Mouse (Mus musculus): ENCODE results near the gene Slc4a1.
"Not testable (repeated sequence)": the region's sequence is repeated elsewhere in the genome, so short reads cannot be mapped to it uniquely, and the experiment has no call there.

Gene Slc4a1

GRCm38 (mm10) chr11:102366103-102366502, at the start of gene Slc4a1:
Gene Slc4a1, minus strand, starts transcription at chr11:102366203.
- not testable (repeated sequence) for DNase-seq (ENCODE audit: low read depth, low spot score)

DNA sequence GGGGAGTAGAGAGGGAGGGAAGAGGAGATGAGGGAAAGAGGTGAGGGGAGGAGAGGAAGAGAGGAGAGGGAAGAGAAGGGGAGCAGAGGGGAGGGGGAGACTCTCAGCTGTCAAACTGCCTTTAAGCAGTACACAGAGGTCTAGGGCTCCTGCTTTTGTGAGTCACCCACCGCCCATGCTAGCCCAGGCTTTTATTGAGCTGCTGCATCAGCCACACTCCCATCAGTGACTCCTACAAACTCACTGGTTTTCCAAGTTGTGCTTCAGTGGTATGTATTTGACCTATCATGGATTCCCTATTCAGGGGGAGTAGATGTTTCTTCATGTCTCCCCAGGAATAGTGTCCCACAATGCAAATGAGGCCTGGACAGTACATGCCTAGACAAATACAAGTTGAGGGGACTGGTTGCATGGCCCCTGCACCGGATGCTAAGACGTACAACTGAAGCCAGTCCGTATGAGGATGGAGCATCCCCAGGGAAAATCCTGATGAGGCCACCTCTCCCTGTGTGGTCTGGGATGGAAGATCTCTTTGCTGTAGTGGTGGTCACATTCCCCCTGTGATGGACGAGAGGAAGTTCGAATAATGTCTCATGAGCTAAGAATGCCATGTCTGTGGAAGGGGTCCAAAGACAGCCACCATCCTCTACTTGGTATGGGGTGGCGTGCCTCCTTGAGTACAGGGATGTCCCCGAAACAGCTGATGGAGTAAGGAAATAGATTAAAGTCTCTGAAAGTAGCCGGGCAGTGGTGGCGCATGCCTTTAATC, 49.2 kb upstream of the Slc4a1 start:
- DNase-seq (ENCODE audit: low read depth, low spot score) = no peak

GRCm38 (mm10) chr11:102413059-102413458, 47.1 kb upstream of the Slc4a1 start:
- DNase-seq (ENCODE audit: low read depth, low spot score) = no peak

DNA sequence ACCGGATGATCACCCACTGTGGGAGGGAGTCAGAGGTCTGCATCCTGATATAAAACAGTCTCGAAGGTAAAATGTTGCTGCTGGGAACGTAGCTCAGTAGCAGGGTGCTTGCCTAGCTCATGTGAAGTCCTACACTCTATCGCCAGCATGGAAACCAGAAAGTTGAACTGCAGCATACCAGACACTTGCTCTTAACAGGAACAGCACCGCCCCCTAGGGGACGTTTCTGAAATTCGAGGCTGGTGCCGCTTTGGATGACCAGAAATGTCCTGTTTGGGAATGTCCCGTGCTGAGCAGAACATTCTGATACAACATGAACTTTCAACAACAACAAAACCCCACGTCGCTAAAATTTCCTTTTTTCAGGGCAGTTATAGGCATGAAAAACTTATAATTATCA, 45.7 kb upstream of the Slc4a1 start:
- DNase-seq (ENCODE audit: low read depth, low spot score) = peak; percentile 92

DNA sequence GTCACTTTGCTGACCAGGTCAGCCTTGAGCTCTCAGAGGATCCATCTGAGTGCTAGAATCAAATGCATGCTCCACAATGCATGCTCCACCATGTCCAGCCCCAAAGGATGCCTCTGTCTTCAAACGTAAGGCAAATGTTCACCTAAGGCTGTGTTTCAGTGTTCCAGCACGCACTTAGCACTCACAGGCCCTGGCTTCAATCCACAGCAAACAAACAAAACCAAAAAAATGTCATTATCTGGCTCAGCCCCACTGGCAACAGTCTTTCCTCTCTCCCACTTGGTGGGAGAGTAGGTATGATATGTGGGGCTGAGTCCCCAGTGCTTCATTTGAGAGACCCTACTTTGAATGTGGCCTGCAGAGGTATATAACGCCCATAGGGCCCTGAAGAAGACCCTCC, 45.1 kb upstream of the Slc4a1 start:
- no peak for DNase-seq (ENCODE audit: low read depth, low spot score)

DNA sequence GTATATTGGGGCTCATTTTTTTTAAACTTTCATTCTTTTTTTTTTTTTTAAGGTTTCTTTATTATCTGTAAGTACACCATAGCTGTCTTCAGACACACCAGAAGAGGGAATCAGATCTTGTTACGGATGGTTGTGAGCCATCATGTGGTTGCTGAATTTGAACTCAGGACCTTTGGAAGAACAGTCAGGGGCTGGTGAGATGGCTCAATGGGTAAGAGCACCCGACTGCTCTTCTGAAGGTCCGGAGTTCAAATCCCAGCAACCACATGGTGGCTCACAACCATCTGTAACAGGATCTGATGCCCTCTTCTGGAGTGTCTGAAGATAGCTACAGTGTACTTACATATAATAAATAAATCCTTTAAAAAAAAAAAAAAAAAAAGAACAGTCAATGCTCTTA, 44.3 kb upstream of the Slc4a1 start:
- DNase-seq (ENCODE audit: low read depth, low spot score) = not testable (repeated sequence)

- DNase-seq (ENCODE audit: low read depth, low spot score) = no peak
Measured at GRCm38 (mm10) chr11:102409795-102410330, 43.9 kb upstream of the Slc4a1 start.

GRCm38 (mm10) chr11:102408888-102409794, 43.1 kb upstream of the Slc4a1 start:
- DNase-seq (ENCODE audit: low read depth, low spot score) = no peak

DNA sequence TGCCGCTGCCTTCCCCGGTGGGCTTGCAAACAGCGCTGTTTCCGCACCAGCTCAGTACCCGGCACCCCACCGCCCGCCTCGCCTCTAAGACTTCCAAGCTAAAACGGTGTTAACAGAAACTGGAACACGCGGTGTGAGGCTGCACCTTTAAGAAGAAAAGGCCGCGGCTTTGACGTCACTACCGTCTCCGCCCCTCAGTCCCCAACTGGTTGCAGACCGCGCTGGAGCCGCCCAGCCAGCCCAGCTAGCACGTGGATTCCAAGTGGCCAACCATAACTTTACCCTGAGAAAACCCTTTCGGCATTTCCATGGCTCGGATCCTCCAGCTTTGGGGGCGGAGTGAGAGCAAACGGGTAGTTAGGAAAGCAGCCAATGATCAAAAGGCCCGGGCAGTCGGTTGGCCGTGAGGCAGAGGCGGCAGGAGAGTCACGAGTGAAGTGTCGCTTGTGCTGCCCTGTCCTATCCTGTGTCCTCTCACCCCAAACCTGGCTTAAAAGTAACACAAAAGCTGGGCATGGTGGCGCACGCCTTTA, 42.4 kb upstream of the Slc4a1 start:
- peak; percentile 99 for DNase-seq (ENCODE audit: low read depth, low spot score)

DNA sequence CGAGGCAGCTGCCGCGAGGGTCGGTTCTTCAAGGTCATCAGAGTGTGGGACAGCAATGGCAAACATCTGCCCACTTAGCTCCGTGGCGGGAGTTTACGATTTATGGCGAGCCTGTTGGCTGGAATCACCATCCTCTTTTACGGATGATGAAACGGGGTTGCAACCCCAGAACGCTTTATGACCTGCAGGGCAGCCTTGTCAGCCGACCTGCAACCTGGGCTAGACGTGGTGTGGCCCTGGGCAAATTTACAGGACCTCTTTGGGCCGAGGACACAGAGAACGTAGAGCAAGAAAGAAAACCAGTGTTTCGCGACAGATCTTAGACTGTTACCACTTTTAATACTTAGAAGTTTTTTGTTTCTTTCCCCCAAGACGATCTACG, 41.8 kb upstream of the Slc4a1 start, which contains the start of gene Slc25a39:
Gene Slc25a39 (minus strand): TSS at position 113 of the 382 bp plus-strand sequence.
- DNase-seq (ENCODE audit: low read depth, low spot score) = no peak

DNA sequence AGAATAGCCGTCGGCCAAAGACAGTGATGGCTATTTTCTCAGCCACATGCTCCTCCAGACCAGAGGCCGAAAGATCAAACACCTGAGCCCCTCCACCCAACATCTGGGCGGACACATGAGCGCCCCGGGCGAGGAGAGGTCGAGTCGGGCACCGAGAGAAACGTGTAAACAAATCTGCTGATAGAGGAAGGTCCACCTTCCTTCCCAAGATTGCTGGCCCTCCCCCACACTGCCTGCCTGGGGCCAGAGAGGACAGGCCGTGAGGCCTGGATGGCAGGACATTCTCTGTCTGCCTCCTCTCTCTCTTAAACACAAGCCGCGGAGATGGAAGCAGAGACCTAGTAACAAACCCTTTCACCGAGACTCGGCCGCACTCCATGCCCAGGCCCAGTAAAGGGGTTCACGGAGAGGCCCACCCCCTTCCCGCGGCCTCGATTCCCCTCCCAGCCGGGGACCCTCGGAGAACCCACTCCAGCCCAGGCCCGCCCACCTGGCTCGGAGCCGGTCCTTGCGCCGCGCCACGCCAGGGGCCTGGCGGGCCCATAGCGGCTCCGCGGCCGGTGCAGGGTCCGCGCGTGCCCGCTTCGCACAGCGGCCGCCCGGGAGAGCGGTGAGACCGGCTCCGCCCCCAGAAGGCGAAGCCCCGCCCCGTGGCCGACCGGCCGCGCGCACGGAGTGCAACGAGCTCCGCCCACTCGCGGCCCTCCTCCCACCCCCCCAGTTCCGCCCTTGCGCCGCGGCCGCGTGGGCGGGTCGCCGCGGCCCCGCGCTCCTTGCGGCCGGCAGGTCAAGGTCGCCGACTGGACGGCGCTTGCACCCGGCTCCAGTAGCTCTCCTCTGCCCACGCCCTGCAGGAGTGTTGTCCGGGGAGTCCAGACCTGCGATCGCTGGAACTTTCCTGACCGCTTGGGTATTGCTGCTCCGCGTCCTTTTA, 41.2 kb upstream of the Slc4a1 start:
- peak; percentile 94 for DNase-seq (ENCODE audit: low read depth, low spot score)

DNA sequence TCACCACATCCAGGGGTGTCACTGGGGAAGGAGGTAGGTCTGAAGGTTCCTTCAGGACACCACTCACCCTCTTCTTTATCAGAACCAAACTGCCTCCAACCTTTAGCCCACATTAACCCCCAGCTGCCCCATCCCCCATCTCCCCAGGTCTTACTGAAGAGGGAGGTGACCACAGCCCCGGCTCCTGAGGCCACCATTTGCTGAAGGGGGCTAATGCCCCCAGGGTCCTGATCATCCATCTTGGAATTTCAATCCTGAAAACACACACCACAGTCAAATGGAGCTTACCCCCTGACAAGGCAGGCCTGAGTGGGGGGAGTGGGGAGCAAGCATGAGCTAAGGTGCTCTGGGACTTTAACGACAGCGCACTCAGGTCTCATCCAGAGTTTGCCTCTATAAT, 40.4 kb upstream of the Slc4a1 start:
- no peak for DNase-seq (ENCODE audit: low read depth, low spot score)

- DNase-seq (ENCODE audit: low read depth, low spot score) = no peak
Measured at GRCm38 (mm10) chr11:102405544-102406285, 39.7 kb upstream of the Slc4a1 start.

DNA sequence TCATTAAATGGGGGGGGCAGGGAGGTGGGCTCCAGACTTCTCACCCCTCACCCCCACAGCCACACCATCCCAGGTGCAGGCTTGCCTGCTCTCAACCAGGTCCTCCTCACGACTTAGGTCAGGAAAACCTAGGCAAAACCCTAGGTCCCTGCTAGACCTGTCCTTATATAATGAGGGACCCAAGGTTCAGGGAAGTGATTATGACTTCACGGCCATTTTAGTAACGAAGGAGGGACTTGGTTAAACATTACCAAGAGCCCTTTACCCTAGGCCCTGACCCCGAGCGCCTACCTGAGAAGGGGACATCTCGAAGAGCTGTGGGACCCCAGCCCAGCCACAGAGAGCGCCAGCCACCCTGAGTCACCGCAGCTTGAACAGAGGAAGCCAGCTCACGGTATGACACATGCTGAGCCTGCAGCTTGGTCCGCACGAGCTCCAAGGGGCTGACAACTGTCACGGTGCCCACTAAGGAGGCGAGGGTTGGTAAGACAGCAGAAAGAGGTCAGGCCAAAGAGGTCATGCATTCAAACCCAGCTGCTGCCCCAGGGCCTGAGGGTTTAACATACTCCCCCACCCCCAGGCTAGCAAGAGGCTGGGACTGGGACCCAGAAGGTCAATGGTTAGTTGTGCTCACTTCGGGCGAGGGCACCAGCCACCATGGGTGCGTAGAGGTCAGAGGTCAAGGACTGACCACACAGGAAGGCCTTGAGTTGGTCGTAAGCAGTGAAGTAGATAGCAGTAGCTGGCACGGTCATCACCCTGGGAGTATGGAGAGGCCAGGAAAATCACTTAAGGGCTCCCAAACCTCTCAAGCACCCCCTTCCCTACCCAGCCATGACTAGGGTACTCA, 38.4 kb upstream of the Slc4a1 start:
- DNase-seq (ENCODE audit: low read depth, low spot score) = no peak

- DNase-seq (ENCODE audit: low read depth, low spot score) = no peak
Measured at GRCm38 (mm10) chr11:102403657-102404056, 37.7 kb upstream of the Slc4a1 start.

DNA sequence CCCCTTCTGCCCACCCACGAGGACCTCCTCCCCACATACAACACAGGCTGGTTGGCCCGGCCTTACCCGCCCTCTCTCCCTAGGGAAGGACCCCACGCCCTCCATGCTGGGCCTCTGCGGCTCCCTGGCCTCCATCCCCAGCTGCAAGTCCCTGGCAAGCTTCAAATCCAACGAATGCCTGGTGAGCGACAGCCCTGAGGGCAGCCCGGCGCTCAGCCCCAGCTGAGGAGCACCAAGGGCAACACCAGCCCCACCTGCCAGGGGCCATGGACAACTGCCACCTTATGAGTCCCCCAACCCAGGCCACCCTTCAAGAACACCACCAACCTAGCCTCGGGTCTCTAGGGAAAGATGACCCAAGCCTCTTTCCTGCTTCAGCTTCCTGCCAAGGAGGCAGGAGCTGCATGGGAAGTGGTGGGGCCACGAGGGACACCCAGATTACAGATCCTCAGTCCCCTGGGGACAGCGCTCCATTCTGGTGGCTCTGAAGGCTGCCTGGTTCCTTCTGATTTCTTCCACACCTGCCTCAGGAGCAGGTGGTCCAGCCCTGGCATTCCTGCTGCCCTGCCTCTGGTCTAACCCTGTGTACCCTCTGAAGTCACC, 36.0 kb upstream of the Slc4a1 start:
- no peak for DNase-seq (ENCODE audit: low read depth, low spot score)

- no peak for DNase-seq (ENCODE audit: low read depth, low spot score)
Measured at GRCm38 (mm10) chr11:102400513-102401084, 34.6 kb upstream of the Slc4a1 start.

GRCm38 (mm10) chr11:102399610-102400072, 33.6 kb upstream of the Slc4a1 start:
- DNase-seq (ENCODE audit: low read depth, low spot score) = no peak
